Comparison of ENCODE assay signal across 15 mouse cellular contexts in the genomic region with DNA sequence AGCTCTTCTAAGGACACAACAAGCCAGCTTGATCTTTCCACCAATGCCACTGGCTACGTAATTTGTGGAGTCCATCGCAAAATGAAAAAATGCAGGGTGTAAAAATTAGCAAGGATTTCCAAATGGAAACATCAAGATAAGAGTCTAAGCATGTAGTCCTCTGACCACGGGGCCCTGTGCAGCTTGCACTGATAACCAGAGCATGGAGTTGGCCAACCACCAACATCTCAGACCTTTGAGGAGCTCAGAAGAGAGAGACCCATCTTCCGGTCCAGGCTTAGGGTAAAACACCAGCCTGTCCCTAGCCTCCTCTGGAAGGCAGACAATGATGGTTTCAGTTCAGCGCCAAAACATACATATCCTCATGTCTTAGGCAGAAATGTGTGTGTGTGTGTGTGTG.
DNase-seq lines count a peak whose midpoint lies in the region; ATAC-seq and TF ChIP-seq lines count a peak whose summit lies in the region.
"Had no signal": no experiment of that assay in that cellular context is flagged by ENCODE, and none has a peak within 500 bp of the region (broad histone marks: within the 10 kb centered on the region; RNA-seq: fewer than 3 reads in every experiment).

No protein-coding gene starts in this region.

- DNase-seq in heart, postnatal 10 days: no peak
- DNase-seq in lung, embryonic 14.5 days: no peak
- no peak for DNase-seq in lung, postnatal 36 days
- no peak for DNase-seq in spleen, adult 18-20 months
- no peak for DNase-seq in left cerebral cortex, adult 2 months (ENCODE audit: extremely low spot score in 1 of 2, low spot score in 2 of 2)
- DNase-seq: adrenal gland, postnatal 14 days; cerebellum, adult 9-11 months; kidney, postnatal 36 days; right cerebral cortex, adult 18-20 months; thymus, adult 2 months had no signal

- no peak for ATAC-seq in heart, embryonic 15.5 days (replicated peaks; ENCODE audit: insufficient number of reproducible peaks, insufficient read depth, low FRiP score, low read depth)
- ATAC-seq in lung, embryonic 14.5 days (ENCODE audit: insufficient read depth): no peak
- no peak for ATAC-seq in embryonic facial prominence, embryonic 13.5 days (ENCODE audit: insufficient number of reproducible peaks, insufficient read depth, low FRiP score, low TSS enrichment, low read depth)
- ATAC-seq in megakaryocyte progenitor cell, adult 5-6 weeks (replicated peaks; ENCODE audit: poor library complexity): peak; percentile 15

- TF ChIP-seq CTCF in lung, embryonic 14.5 days (IDR thresholded peaks at IDR 0.05; ENCODE audit: low read depth): no peak
- TF ChIP-seq CTCF in left cerebral cortex, adult 2 months (IDR thresholded peaks at IDR 0.05): no peak

- intact Hi-C loops in heart, postnatal 10 days (cut with DNase I): no loop called here
- intact Hi-C loops in left cerebral cortex, adult 2 months (cut with DNase I): no loop called here

- H3K9me3 ChIP-seq in heart, embryonic 15.5 days (replicated peaks): no peaks in the 10 kb centered on the region
- H3K9me3 ChIP-seq in lung, embryonic 14.5 days (ENCODE audit: low read depth, low read length): no peaks in the 10 kb centered on the region
- no peaks in the 10 kb centered on the region for H3K9me3 ChIP-seq in embryonic facial prominence, embryonic 13.5 days
- H3K9me3 ChIP-seq: limb, embryonic 15.5 days; neural tube, embryonic 15.5 days had no signal

- 65% methylated on average over 5 of the region's 5 CpGs for WGBS in heart, embryonic 15.5 days
- 66% methylated on average over 5 of the region's 5 CpGs for WGBS in lung, embryonic 14.5 days
- WGBS in embryonic facial prominence, embryonic 13.5 days: 84% methylated on average over 5 of the region's 5 CpGs

- H3K4me3 ChIP-seq in heart, embryonic 15.5 days: no peak overlapping the region
- no peak overlapping the region for H3K4me3 ChIP-seq in lung, embryonic 14.5 days (ENCODE audit: low read depth, low read length)
- no peak overlapping the region for H3K4me3 ChIP-seq in embryonic facial prominence, embryonic 13.5 days
- no peak overlapping the region for H3K4me3 ChIP-seq in left cerebral cortex, adult 2 months
- H3K4me3 ChIP-seq: limb, embryonic 15.5 days; neural tube, embryonic 15.5 days had no signal

- H3K36me3 ChIP-seq in heart, embryonic 15.5 days: no peaks in the 10 kb centered on the region
- no peaks in the 10 kb centered on the region for H3K36me3 ChIP-seq in lung, embryonic 14.5 days (ENCODE audit: insufficient read depth)
- no peaks in the 10 kb centered on the region for H3K36me3 ChIP-seq in embryonic facial prominence, embryonic 13.5 days
- H3K36me3 ChIP-seq: limb, embryonic 15.5 days; neural tube, embryonic 15.5 days had no signal

- H3K9ac ChIP-seq in heart, embryonic 15.5 days: no peak overlapping the region
- no peak overlapping the region for H3K9ac ChIP-seq in lung, embryonic 14.5 days
- no peak overlapping the region for H3K9ac ChIP-seq in embryonic facial prominence, embryonic 13.5 days
- H3K9ac ChIP-seq: limb, embryonic 15.5 days; neural tube, embryonic 15.5 days had no signal

- H3K4me1 ChIP-seq in heart, embryonic 15.5 days (replicated peaks): peaks cover 63% of the 10 kb centered on the region
- H3K4me1 ChIP-seq in lung, embryonic 14.5 days (ENCODE audit: insufficient read depth): peaks cover 65% of the 10 kb centered on the region
- peaks cover 88% of the 10 kb centered on the region for H3K4me1 ChIP-seq in embryonic facial prominence, embryonic 13.5 days

- H3K27ac ChIP-seq in heart, embryonic 15.5 days: peak overlapping the region; percentile 26; the same call in 1 of the 2 replicates
- H3K27ac ChIP-seq in lung, embryonic 14.5 days (ENCODE audit: low read depth): peak overlapping the region; percentile 89; the same call in 1 of the 2 replicates
- peak overlapping the region; percentile 96; the same call in 1 of the 2 replicates for H3K27ac ChIP-seq in embryonic facial prominence, embryonic 13.5 days
- no peak overlapping the region for H3K27ac ChIP-seq in left cerebral cortex, adult 2 months

- H3K27me3 ChIP-seq in heart, embryonic 15.5 days: no peaks in the 10 kb centered on the region
- no peaks in the 10 kb centered on the region for H3K27me3 ChIP-seq in lung, embryonic 14.5 days (ENCODE audit: insufficient read depth, low read length)
- H3K27me3 ChIP-seq in embryonic facial prominence, embryonic 13.5 days: no peaks in the 10 kb centered on the region
- H3K27me3 ChIP-seq: limb, embryonic 15.5 days; neural tube, embryonic 15.5 days had no signal

- H3K4me2 ChIP-seq in heart, embryonic 15.5 days: no peak overlapping the region
- no peak overlapping the region for H3K4me2 ChIP-seq in lung, embryonic 14.5 days
- no peak overlapping the region for H3K4me2 ChIP-seq in embryonic facial prominence, embryonic 13.5 days
- H3K4me2 ChIP-seq: limb, embryonic 15.5 days; neural tube, embryonic 15.5 days had no signal
